Mouse (Mus musculus) CH12.LX (cell line): Measurements from ENCODE around the gene Sephs2. TPM values are rescaled to one million over a fixed set of nuclear protein-coding genes. Genes with fewer than 3 reads are reported as not detected.

Experiments used
- DNase-seq: peaks from one replicate; pipeline ENCODE4 v3.0.0-alpha.2; 2013; ENCODE audit errors: extremely low read depth
- H3K27ac ChIP-seq: 2 replicates; pipeline ENCODE4 v1.5.1; 2012; ENCODE audit warnings: low read depth, mild to moderate bottlenecking, control low read depth, moderate library complexity; ENCODE audit not compliant: insufficient read depth
- H3K27me3 ChIP-seq: replicated peaks from 2 replicates; pipeline ENCODE3; 2012; ENCODE audit warnings: inconsistent platforms
- H3K36me3 ChIP-seq, 2 experiments: replicated peaks in 1 of 2; 2 replicates each; pipeline versions ENCODE3 to v1.6.1; 2012; ENCODE audit warnings: inconsistent platforms in 1 of 2, low read length in 1 of 2, mild to moderate bottlenecking in 1 of 2, mixed read lengths in 1 of 2, moderate library complexity in 1 of 2; ENCODE audit not compliant: control insufficient read depth in 1 of 2, insufficient read depth in 1 of 2
- H3K4me1 ChIP-seq, 2 experiments: 2 replicates each; pipeline ENCODE4 v1.6.1; 2012; ENCODE audit warnings: inconsistent platforms in 1 of 2, moderate library complexity in 1 of 2; ENCODE audit not compliant: insufficient read depth in 2 of 2, control insufficient read depth in 1 of 2
- H3K4me2 ChIP-seq: 2 replicates; pipeline ENCODE4 v1.6.1; 2012; ENCODE audit warnings: low read depth, mild to moderate bottlenecking, control low read depth; ENCODE audit not compliant: poor library complexity, insufficient read depth, severe bottlenecking
- H3K4me3 ChIP-seq, 3 experiments: fragments of 150-350 bp in 1 of 3; sonication (generic) in 1 of 3; replicated peaks in 1 of 3; 2 replicates each; pipeline versions ENCODE3 to v1.5.1; 2011 to 2012; ENCODE audit warnings: low read depth in 2 of 3, low read length in 2 of 3, mild to moderate bottlenecking in 2 of 3, moderate library complexity in 2 of 3, control low read depth in 1 of 3, improper control_type of control experiment in 1 of 3, inconsistent platforms in 1 of 3, mixed read lengths in 1 of 3; ENCODE audit not compliant: poor library complexity in 1 of 3
- H3K79me2 ChIP-seq: replicated peaks from 2 replicates; pipeline ENCODE4 v1.6.1; 2012; ENCODE audit warnings: mild to moderate bottlenecking, moderate library complexity; ENCODE audit not compliant: control insufficient read depth, poor library complexity, insufficient read depth, severe bottlenecking; ENCODE audit errors: extremely low read depth
- H3K9ac ChIP-seq: 2 replicates; pipeline ENCODE4 v1.6.1; 2012; ENCODE audit warnings: low read depth, mild to moderate bottlenecking, control low read depth, moderate library complexity; ENCODE audit not compliant: insufficient read depth
- H3K9me3 ChIP-seq: replicated peaks from 2 replicates; pipeline ENCODE3; 2012; ENCODE audit warnings: low read length, inconsistent platforms, mixed read lengths
- BHLHE40 ChIP-seq: IDR thresholded peaks from 2 replicates; pipeline ENCODE4 v1.6.1; 2011; ENCODE audit warnings: mild to moderate bottlenecking, low read depth, low read length, improper control_type of control experiment
- CHD1 ChIP-seq: IDR thresholded peaks from 2 replicates; pipeline ENCODE4 v1.6.1; 2012; ENCODE audit warnings: low read depth, low read length, improper control_type of control experiment, inconsistent platforms
- CTCF ChIP-seq, 2 experiments: IDR thresholded peaks in 1 of 2; conservative IDR thresholded peaks in 1 of 2; 2 replicates each; pipeline ENCODE4 v1.5.1; 2011 to 2012; ENCODE audit warnings: low read depth in 2 of 2, low read length in 2 of 2, improper control_type of control experiment in 1 of 2, inconsistent platforms in 1 of 2, mild to moderate bottlenecking in 1 of 2, moderate library complexity in 1 of 2
- E2F4 ChIP-seq: IDR thresholded peaks from 2 replicates; pipeline ENCODE4 v1.6.1; 2011; ENCODE audit warnings: low read depth, low read length, improper control_type of control experiment; ENCODE audit not compliant: insufficient replicate concordance
- EP300 ChIP-seq: IDR thresholded peaks from 2 replicates; pipeline ENCODE4 v1.6.1; 2011; ENCODE audit warnings: low read length, improper control_type of control experiment
- GABPA ChIP-seq: IDR thresholded peaks from 2 replicates; pipeline ENCODE4 v1.6.1; 2012; ENCODE audit warnings: low read depth, low read length, improper control_type of control experiment, inconsistent platforms; ENCODE audit not compliant: insufficient replicate concordance
- HCFC1 ChIP-seq: IDR thresholded peaks from 2 replicates; pipeline ENCODE4 v1.6.1; 2012; ENCODE audit warnings: low read depth, mild to moderate bottlenecking, inconsistent platforms, low read length, improper control_type of control experiment
- IRF4 ChIP-seq: IDR thresholded peaks from 2 replicates; pipeline ENCODE4 v1.6.1; 2014; ENCODE audit warnings: low read depth, mild to moderate bottlenecking, inconsistent platforms, low read length, improper control_type of control experiment
- JUN ChIP-seq: IDR thresholded peaks from 2 replicates; pipeline ENCODE4 v1.6.1; 2011; ENCODE audit warnings: low read depth, mild to moderate bottlenecking, low read length, improper control_type of control experiment, moderate library complexity; ENCODE audit not compliant: insufficient read depth
- KAT2A ChIP-seq: IDR thresholded peaks from 2 replicates; pipeline ENCODE4 v1.6.1; 2012; ENCODE audit warnings: low read length, improper control_type of control experiment, inconsistent platforms; ENCODE audit not compliant: insufficient replicate concordance
- MEF2A ChIP-seq: IDR thresholded peaks from 2 replicates; pipeline ENCODE4 v1.6.1; 2014; ENCODE audit warnings: low read depth, mild to moderate bottlenecking, inconsistent platforms, low read length, improper control_type of control experiment, borderline replicate concordance
- MYC ChIP-seq: IDR thresholded peaks from 2 replicates; pipeline ENCODE4 v1.6.1; 2011; ENCODE audit warnings: low read depth, mild to moderate bottlenecking, improper control_type of control experiment, low read length
- NELFE ChIP-seq: IDR thresholded peaks from 2 replicates; pipeline ENCODE4 v1.6.1; 2011; ENCODE audit warnings: low read depth, low read length, improper control_type of control experiment
- NRF1 ChIP-seq: IDR thresholded peaks from 2 replicates; pipeline ENCODE4 v1.6.1; 2014; ENCODE audit warnings: low read depth, mild to moderate bottlenecking, inconsistent platforms, low read length, improper control_type of control experiment, moderate library complexity
- SMC3 ChIP-seq: IDR thresholded peaks from 2 replicates; pipeline ENCODE4 v1.6.1; 2011; ENCODE audit warnings: low read depth, low read length, improper control_type of control experiment
- TBP ChIP-seq: conservative IDR thresholded peaks from 2 replicates; pipeline ENCODE4 v1.6.1; 2011; ENCODE audit warnings: low read depth, low read length, improper control_type of control experiment
- UBTF ChIP-seq: IDR thresholded peaks from 2 replicates; pipeline ENCODE4 v1.6.1; 2012; ENCODE audit warnings: low read depth, mild to moderate bottlenecking, inconsistent platforms, low read length, improper control_type of control experiment, moderate library complexity
- USF1 ChIP-seq: IDR thresholded peaks from 2 replicates; pipeline ENCODE4 v1.6.1; 2014; ENCODE audit warnings: low read depth, mild to moderate bottlenecking, inconsistent platforms, low read length, improper control_type of control experiment
- USF2 ChIP-seq: conservative IDR thresholded peaks from 2 replicates; pipeline ENCODE4 v1.6.1; 2011; ENCODE audit warnings: low read depth, low read length, improper control_type of control experiment
- ZMIZ1 ChIP-seq: IDR thresholded peaks from 2 replicates; pipeline ENCODE4 v1.6.1; 2012; ENCODE audit warnings: low read depth, mild to moderate bottlenecking, inconsistent platforms, low read length, improper control_type of control experiment
- dilution Hi-C: fragments of 300-500 bp; cut with MboI; formaldehyde crosslinking; loops from 2 replicates; pipeline ENCODE4 v1.14.3; 2020; ENCODE audit warnings: low sequenced_read_pairs; ENCODE audit not compliant: extremely low pct_unique_long_range_greater_than_20kb, extremely low pct_ligation_motif_present
- in situ Hi-C: fragments of 300-500 bp; cut with MboI; formaldehyde crosslinking; loops from 3 replicates; pipeline ENCODE4 v1.14.3; 2019; ENCODE audit warnings: low sequenced_read_pairs, low pct_ligation_motif_present, low pct_unique_long_range_greater_than_20kb, mixed read lengths
- polyA plus RNA-seq: library from polyadenylated mRNA; unstranded; fragments of >175 nt; gene quantifications from 2 replicates; pipeline ENCODE4 v1.2.1, GENCODE M21; 2012; ENCODE audit warnings: low read depth; ENCODE audit not compliant: insufficient read length
- total RNA-seq, 2 experiments: library from RNA; depleted of rRNA; stranded (reverse); fragments of 300-350 nt in 1 of 2; fragments of >200 nt in 1 of 2; gene quantifications; 2 replicates each; pipeline ENCODE4 v1.2.3; 2012 to 2014

Gene Sephs2
- total and polyA plus RNA-seq, 3 experiments = 159 to 209 (median 203) TPM

DNA sequence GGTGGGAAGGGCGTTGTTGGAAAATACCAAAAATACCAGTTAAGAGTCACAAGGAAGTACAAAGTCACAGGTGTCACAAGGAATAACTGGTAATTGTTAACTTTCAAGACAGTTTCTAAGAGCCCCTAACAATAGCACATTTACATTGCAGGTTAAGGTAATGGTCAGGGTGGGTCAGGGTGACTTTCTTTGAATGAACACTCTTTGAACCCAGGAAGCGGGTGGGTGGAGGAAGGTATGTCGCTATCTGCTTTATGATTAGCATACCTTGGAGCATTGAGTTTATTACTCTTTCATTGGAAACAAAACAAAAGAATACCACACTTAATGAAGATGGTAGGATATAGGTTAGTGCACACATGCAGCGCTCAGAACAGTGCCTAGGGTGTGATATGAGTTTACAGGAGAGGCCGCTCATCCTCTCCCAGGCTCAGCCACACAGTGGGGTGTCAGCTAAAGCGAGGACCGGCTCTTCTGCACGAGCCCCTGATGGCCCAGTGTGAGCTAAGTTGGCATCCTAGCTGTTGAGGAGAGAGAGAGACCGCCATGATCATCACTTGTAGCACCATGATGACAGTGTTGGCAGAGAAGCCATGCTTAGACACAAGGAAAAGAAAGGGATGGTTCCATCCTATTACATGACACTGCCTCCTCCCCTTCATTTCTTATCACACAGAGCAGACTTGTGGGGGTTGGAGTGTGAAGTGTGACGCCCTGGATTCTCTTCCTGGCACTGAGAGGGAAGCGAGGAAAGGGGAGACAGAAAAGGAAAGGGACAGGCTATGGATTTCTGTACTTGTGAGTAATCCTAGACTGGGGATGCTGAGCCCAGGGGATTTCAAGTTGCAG lies 48.5 kb downstream of the Sephs2 start (continued):
- no peak for TF ChIP-seq GABPA
- TF ChIP-seq, all 38 proteins: peak for 0

- H3K27ac ChIP-seq = no peak overlapping the region
- H3K9ac ChIP-seq = no peak overlapping the region
- H3K9me3 ChIP-seq = peaks cover 4% of the 10 kb centered on the region
- H3K27me3 ChIP-seq = no peaks in the 10 kb centered on the region
- H3K4me3 ChIP-seq = no peak overlapping the region
- H3K4me2 ChIP-seq = no peak overlapping the region
- peaks cover 0 to 7% of the 10 kb centered on the region in 2 experiments for H3K36me3 ChIP-seq
- no peak for DNase-seq
- dilution Hi-C loops = no loop called here
- TF ChIP-seq SMC3 (no peak), ZMIZ1 (no peak), E2F4 (no peak), HCFC1 (no peak), NRF1 (no peak), MEF2A (no peak), CHD1 (no peak), MYC (no peak), EP300 (no peak), USF2 (no peak), TBP (no peak), BHLHE40 (no peak), IRF4 (no peak), UBTF (no peak), JUN (no peak), NELFE (no peak), CTCF (conservative IDR thresholded peaks at IDR 0.05 in 1 of 2, IDR thresholded peaks at IDR 0.05 in 1 of 2; ENCODE audit: low read depth in 2 of 2, low read length in 2 of 2) (no peak), USF1 (no peak), KAT2A (no peak)
- in situ Hi-C loops = no loop called here
- peaks cover 6 to 39% of the 10 kb centered on the region in 2 experiments; a peak in 3 of 4 replicates for H3K4me1 ChIP-seq
- H3K79me2 ChIP-seq = no peaks in the 10 kb centered on the region
Measured at GRCm38 (mm10) chr7:127224616-127225015, 49.2 kb downstream of the Sephs2 start.
